Mouse (Mus musculus) central nervous system, embryonic 14 days (tissue): ENCODE measurements around the gene Plekha6. TPM values are rescaled to one million over a fixed set of nuclear protein-coding genes. Genes with fewer than 3 reads are reported as not detected.

Experiments used
- polyA plus RNA-seq: library from polyadenylated mRNA; depleted of rRNA; stranded (reverse); fragments of >200 nt; gene quantifications from 2 replicates; pipeline ENCODE4 v1.2.3, GENCODE M21; 2012; rRNA removed

The Plekha6 gene
- polyA plus RNA-seq: 53.0 and 58.4 TPM in 2 replicates

GRCm38 (mm10) chr1:133163820-133164431, at the start of gene Plekha6:
TSS of gene Plekha6 (plus strand) at chr1:133164210.

GRCm38 (mm10) chr1:133130638-133131560, 33.1 kb upstream of the Plekha6 start, which contains the start of gene Ppp1r15b:
TSS of gene Ppp1r15b (plus strand) at chr1:133131143.

GRCm38 (mm10) chr1:133309652-133310267, 145.8 kb downstream of the Plekha6 start, which contains the start of gene Golt1a:
TSS of gene Golt1a (plus strand) at chr1:133309800.

GRCm38 (mm10) chr1:133321267-133321925, 157.4 kb downstream of the Plekha6 start, which contains the start of gene Kiss1:
TSS of gene Kiss1 (plus strand) at chr1:133321875.

GRCm38 (mm10) chr1:133350210-133350609, 186.2 kb downstream of the Plekha6 start, which contains the start of gene Ren1:
TSS of gene Ren1 (plus strand) at chr1:133350510.

Other genes with a start within 250 kb of the Plekha6 start
- gene Mdm4, start 133.6 kb upstream of the Plekha6 start, polyA plus RNA-seq: 129 and 130 TPM in 2 replicates
- 22.5 and 23.5 TPM in 2 replicates for gene Pik3c2b, start 118.5 kb upstream of the Plekha6 start, polyA plus RNA-seq
- gene Ppp1r15b, start 33.1 kb upstream of the Plekha6 start, polyA plus RNA-seq: 26.0 and 27.3 TPM in 2 replicates
- gene Golt1a, start 145.6 kb downstream of the Plekha6 start, polyA plus RNA-seq: 0.06 and 0.09 TPM in 2 replicates
- not detected in 2 replicates for gene Kiss1, start 157.7 kb downstream of the Plekha6 start, polyA plus RNA-seq
- 1.0 and 3.7 TPM in 2 replicates for gene Ren1, start 186.3 kb downstream of the Plekha6 start, polyA plus RNA-seq
- 7.3 and 8.9 TPM in 2 replicates for gene Etnk2, start 199.4 kb downstream of the Plekha6 start, polyA plus RNA-seq